Mouse (Mus musculus) small intestine, adult 2 months (tissue): ENCODE measurements around the gene Adra2c. TPM values are rescaled to one million over a fixed set of nuclear protein-coding genes. Genes with fewer than 3 reads are reported as not detected.

ENCODE experiments used
- H3K27ac ChIP-seq: fragments of 200-500 bp; 2 replicates; pipeline ENCODE4 v1.5.1; 2012; ENCODE audit warnings: low read depth, low read length, control low read depth, inconsistent platforms; ENCODE audit not compliant: insufficient read depth
- H3K27me3 ChIP-seq: fragments of 200-500 bp; 2 replicates; pipeline ENCODE4 v1.6.1; 2012; ENCODE audit warnings: mild to moderate bottlenecking, moderate library complexity, low read length, inconsistent platforms; ENCODE audit not compliant: control insufficient read depth, insufficient read depth
- H3K36me3 ChIP-seq: fragments of 200-500 bp; 2 replicates; pipeline ENCODE4 v1.6.1; 2012; ENCODE audit warnings: mild to moderate bottlenecking, low read length, control low read depth, inconsistent platforms; ENCODE audit not compliant: control insufficient read depth, insufficient read depth
- H3K4me1 ChIP-seq: fragments of 200-500 bp; 2 replicates; pipeline ENCODE4 v1.6.1; 2012; ENCODE audit warnings: low read length, inconsistent platforms, mixed read lengths; ENCODE audit not compliant: control insufficient read depth, insufficient read depth, insufficient read length
- H3K4me3 ChIP-seq: fragments of 200-500 bp; 2 replicates; pipeline ENCODE4 v1.5.1; 2012; ENCODE audit warnings: low read depth, mild to moderate bottlenecking, control low read depth, inconsistent platforms, low read length, moderate library complexity
- CTCF ChIP-seq: fragments of 200-500 bp; IDR thresholded peaks from 2 replicates; pipeline ENCODE4 v1.5.1; 2012; ENCODE audit warnings: low read depth, mild to moderate bottlenecking, control low read depth, inconsistent platforms, low read length, moderate library complexity, mixed read lengths; ENCODE audit not compliant: insufficient replicate concordance, insufficient read length; ENCODE audit errors: extremely low read depth
- POLR2A ChIP-seq: fragments of 200-500 bp; IDR thresholded peaks from 2 replicates; pipeline ENCODE4 v1.6.1; 2012; ENCODE audit warnings: low read depth, mild to moderate bottlenecking, control low read depth, inconsistent platforms, low read length, moderate library complexity
- WGBS: fragments of 180-500 bp; shearing (Covaris S2); methylation state at CpG from one replicate; pipeline ENCODE4 v1.1.7; 2018; 5-methylcytosine and 5-hydroxymethylcytosine counted together
- polyA plus RNA-seq: library from polyadenylated mRNA; depleted of rRNA; stranded (reverse); fragments of >200 nt; gene quantifications from 2 replicates; pipeline ENCODE4 v1.2.3, GENCODE M21; 2012

Gene Adra2c
- polyA plus RNA-seq, 1 experiment, result 1.7 TPM

DNA sequence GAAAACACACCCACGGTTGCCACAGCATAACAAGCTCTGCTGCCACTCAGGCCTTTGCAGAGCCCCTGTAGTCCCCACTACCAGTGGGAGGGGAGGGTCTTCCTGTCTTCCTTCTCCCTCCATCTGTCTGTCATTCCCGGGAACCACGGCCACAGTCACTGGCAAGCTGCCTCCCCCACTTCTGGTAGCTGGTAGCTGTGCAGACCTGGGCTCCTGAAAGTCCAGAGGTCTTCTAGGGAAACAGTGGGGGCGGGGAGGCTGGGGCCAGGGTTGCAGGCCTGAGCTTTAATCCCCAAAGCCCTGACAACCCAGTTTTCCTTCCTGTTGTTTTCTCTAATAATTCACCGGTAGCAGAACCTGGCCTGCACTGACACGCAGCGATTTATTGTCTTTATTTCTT is 31.7 kb downstream of the Adra2c start:
- H3K36me3 ChIP-seq, result no peaks in the 10 kb centered on the region
- TF ChIP-seq CTCF, result no peak
- H3K4me3 ChIP-seq, result no peak overlapping the region
- peaks cover 3% of the 10 kb centered on the region; the same call in 1 of the 2 replicates for H3K27me3 ChIP-seq
- no peak overlapping the region for H3K27ac ChIP-seq
- 47% methylated on average over 7 of the region's 7 CpGs for WGBS
- H3K4me1 ChIP-seq, result no peaks in the 10 kb centered on the region

DNA sequence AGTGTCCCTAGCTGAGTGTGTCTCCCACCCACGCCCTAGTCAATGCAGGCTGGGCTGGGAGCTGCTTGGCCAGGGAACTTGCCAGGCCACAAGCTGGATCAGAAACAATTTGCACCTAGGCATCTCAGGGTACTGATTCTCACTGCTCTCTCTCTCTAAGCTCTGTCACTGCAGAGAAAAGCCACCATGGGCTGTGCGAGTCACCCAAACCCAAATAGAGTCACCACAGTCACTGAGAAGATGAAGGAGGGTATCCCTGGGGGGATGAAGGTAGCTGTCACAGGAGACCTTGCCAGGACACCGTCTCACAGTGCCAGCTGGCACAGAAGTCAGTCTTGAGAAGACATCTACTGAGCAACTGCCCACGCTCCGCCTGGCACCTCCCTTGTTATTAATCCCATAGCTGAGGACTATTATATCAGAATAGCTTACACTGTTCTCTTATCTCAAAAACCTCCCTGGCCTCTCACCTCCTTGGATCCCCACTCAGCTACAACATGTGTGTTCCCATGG is 33.7 kb downstream of the Adra2c start:
- Histone ChIP-seq H3K4me3 (no peak overlapping the region), H3K27me3 (peaks cover 3% of the 10 kb centered on the region; the same call in 1 of the 2 replicates), H3K36me3 (no peaks in the 10 kb centered on the region), H3K4me1 (no peaks in the 10 kb centered on the region), H3K27ac (no peak overlapping the region)
- no peak for TF ChIP-seq POLR2A
- TF ChIP-seq CTCF, result no peak
- WGBS, result 63% methylated on average over 5 of the region's 5 CpGs

DNA sequence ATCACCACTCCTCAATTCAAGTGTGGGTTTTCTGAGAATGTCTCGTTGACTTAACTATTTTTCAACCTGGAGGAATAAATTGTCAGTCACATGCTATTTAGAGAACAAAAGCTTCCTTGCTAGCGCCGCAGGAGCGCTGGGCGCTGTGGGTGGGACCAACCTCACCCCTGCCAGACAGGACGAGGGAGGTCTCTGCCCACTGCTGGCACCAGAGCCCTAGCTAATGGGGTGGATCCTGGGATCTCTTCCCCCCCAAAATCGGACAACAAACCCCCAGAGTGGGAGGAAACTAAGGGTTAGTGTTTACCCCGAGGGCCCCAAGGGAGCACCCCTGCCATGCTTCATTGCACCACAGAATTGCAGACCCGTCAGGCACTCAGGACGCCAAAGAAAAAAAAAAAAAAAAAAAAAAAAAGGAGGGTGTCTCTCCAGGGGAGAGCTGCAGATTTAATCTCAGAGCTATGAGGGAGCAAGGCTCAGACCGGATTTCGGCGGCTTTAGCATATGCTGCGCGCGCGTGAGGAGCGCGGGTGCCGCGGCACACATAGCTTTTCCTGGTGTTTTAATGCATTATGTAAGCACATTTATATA is 35.2 kb downstream of the Adra2c start:
- 2% methylated on average over 21 of the region's 21 CpGs for WGBS

DNA sequence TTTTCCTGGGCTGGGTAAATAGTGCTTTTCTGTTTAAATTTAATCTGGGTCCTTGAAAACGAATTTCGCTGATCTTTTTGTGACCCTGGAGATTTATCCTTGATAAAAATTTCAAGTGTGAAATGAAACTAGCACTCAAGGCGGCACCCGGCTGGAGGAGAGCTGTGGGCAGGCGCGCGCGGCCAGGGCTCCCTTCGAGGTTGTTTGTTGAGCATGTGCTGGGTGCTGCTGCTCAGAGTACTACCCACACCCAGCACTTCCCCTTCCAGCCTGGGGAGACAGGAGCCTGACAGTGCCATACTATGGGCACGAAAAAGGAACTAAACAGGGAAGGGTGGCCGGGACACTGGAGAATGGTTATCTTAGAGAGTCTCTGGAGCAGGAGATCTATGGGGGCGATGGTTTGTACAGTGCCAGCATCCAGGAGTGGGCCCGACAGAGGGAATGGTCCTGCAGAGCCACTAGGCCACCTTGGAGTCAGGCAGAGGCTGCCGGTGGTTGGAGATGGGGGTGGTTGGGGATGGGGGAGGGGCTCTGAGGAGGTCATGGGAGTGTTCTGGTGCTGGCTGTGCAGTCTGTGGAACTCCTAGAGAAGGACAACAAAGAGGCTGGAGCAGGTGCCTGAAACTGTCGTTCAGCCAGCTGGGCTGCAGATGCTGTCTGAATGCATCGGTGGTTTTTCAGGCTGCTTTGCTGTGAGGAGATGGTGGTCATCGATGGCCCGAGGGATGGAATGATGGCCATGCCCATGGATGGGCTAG is 35.9 kb downstream of the Adra2c start:
- no peak overlapping the region; the same call in 1 of the 2 replicates for H3K4me3 ChIP-seq
- H3K4me1 ChIP-seq, result no peaks in the 10 kb centered on the region
- H3K27ac ChIP-seq, result no peak overlapping the region

More for the DNA sequence above, 35.2 kb downstream of the Adra2c start:
- Histone ChIP-seq H3K27me3 (peaks cover 3% of the 10 kb centered on the region; the same call in 1 of the 2 replicates), H3K4me3 (no peak overlapping the region), H3K4me1 (no peaks in the 10 kb centered on the region), H3K27ac (no peak overlapping the region), H3K36me3 (no peaks in the 10 kb centered on the region)
- TF ChIP-seq CTCF, result no peak

DNA sequence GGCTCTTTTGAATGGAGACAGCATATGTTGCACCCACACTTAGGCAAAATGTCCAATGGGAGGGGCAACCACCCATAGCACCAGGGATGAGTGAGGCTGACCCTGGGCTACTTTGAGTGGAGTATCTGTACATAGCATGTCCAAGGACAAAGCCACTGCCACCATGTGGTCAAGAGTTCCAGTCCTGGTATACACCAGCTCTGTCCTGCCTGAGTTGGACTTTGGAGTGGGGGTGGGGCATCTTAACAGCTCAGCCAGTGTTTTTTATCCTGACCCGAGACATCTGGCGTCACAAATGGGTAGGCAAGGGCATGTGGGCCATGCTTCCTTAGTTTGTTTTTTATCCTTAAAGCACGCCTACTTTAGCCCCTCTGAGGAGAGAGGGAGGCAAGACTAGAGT is 36.5 kb downstream of the Adra2c start:
- no peak overlapping the region for H3K27ac ChIP-seq
- no peaks in the 10 kb centered on the region for H3K36me3 ChIP-seq
- no peak for TF ChIP-seq POLR2A
- no peak for TF ChIP-seq CTCF
- no peaks in the 10 kb centered on the region for H3K4me1 ChIP-seq
- H3K27me3 ChIP-seq, result peaks cover 3% of the 10 kb centered on the region; the same call in 1 of the 2 replicates
- no peak overlapping the region for H3K4me3 ChIP-seq
- 13% methylated on average over 3 of the region's 3 CpGs for WGBS

More for the DNA sequence above, 35.9 kb downstream of the Adra2c start:
- 19% methylated on average over 18 of the region's 18 CpGs for WGBS
- no peaks in the 10 kb centered on the region for H3K36me3 ChIP-seq
- TF ChIP-seq POLR2A (no peak), CTCF (no peak)
- peaks cover 3% of the 10 kb centered on the region; the same call in 1 of the 2 replicates for H3K27me3 ChIP-seq

DNA sequence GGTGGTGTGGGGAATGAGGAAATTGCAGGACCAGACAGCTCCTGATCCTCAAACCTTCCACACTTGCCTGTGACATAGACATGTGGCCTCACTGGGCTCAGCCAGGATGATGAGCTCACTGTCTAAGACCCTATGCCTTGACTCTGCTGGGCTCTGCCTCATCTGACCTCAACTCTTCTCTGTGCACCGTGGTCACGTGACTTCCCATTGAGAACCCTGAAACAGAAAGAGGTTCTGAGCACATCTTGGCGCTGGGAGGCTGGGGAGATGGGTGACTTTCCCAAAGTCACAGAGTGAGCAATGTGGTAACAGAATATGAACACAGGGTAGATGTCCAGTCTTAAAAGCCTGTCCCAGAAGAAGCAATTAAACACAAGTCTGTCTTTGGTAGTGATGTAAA is 37.1 kb downstream of the Adra2c start:
- H3K36me3 ChIP-seq, result no peaks in the 10 kb centered on the region
- H3K27ac ChIP-seq, result no peak overlapping the region
- whole genome bisulfite sequencing, result 72% methylated on average over 3 of the region's 3 CpGs
- H3K27me3 ChIP-seq, result peaks cover 3% of the 10 kb centered on the region; the same call in 1 of the 2 replicates
- H3K4me1 ChIP-seq, result no peaks in the 10 kb centered on the region
- H3K4me3 ChIP-seq, result no peak overlapping the region
- TF ChIP-seq POLR2A (no peak), CTCF (no peak)

DNA sequence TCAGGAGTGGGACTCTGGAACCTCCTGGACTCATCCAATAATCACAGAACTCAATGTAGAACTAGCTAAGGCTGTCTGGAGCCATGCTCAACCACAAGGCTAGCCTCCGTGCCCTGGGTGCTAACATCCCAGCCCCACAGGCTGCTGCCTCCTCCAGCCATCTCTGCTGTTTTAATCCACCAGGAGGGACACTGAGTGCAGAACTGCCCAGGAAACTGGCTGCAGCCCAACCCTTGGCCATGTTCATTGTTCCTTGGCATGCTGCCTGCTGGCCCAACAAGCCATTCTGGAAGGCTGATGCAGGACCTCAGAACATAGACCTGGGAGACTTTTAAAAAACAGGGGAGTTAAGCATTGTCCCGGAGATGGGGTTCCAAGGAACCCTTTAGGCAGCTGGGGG is 42.5 kb downstream of the Adra2c start:
- no peaks in the 10 kb centered on the region for H3K36me3 ChIP-seq
- H3K4me1 ChIP-seq, result no peaks in the 10 kb centered on the region
- TF ChIP-seq CTCF, result no peak
- H3K4me3 ChIP-seq, result no peak overlapping the region
- 63% methylated on average over 2 of the region's 2 CpGs for WGBS
- no peaks in the 10 kb centered on the region for H3K27me3 ChIP-seq
- no peak overlapping the region for H3K27ac ChIP-seq
